Mouse (Mus musculus) embryonic fibroblast, embryonic 13.5 days (primary cell): ENCODE data around the gene Sval2.

ENCODE experiments used
- CTCF ChIP-seq: IDR thresholded peaks from 2 replicates; pipeline ENCODE4 v1.5.1; 2011; ENCODE audit warnings: mild to moderate bottlenecking, control low read depth, low read length, moderate library complexity, borderline replicate concordance; ENCODE audit not compliant: insufficient read depth
- POLR2A ChIP-seq: IDR thresholded peaks from 2 replicates; pipeline ENCODE4 v1.6.1; 2011; ENCODE audit warnings: low read depth, mild to moderate bottlenecking, control low read depth, low read length, moderate library complexity

- TF ChIP-seq CTCF (no peak), POLR2A (no peak)
Observed at GRCm38 (mm10) chr6:41829516-41829915, 23.3 kb upstream of the Sval2 start.
